Mouse (Mus musculus) G1E (cell line): ENCODE results near the gene Aldh6a1.

Source experiments
- CTCF ChIP-seq: IDR thresholded peaks from 2 replicates; pipeline ENCODE4 v1.5.1; 2012; ENCODE audit warnings: low read depth, low read length, inconsistent platforms, mixed read lengths
- GATA1 ChIP-seq: IDR thresholded peaks from 2 replicates; pipeline ENCODE4 v1.6.1; 2012; ENCODE audit warnings: borderline replicate concordance, low read length, inconsistent platforms, mixed read lengths
- GATA2 ChIP-seq: IDR thresholded peaks from 2 replicates; pipeline ENCODE4 v1.6.1; 2012; ENCODE audit warnings: low read depth, low read length, inconsistent platforms, borderline replicate concordance
- POLR2AphosphoS5 ChIP-seq: IDR thresholded peaks from 2 replicates; pipeline ENCODE4 v1.6.1; 2012; ENCODE audit warnings: low read depth, low read length, inconsistent platforms; ENCODE audit not compliant: insufficient replicate concordance
- TAL1 ChIP-seq: conservative IDR thresholded peaks from 2 replicates; pipeline ENCODE4 v1.6.1; 2012; ENCODE audit warnings: low read depth, low read length, inconsistent platforms, mixed read lengths

GRCm38 (mm10) chr12:84393847-84394246, 57.0 kb downstream of the Aldh6a1 start:
- TF ChIP-seq CTCF (no peak), GATA1 (no peak), TAL1 (no peak), POLR2AphosphoS5 (no peak), GATA2 (no peak)
